Mouse (Mus musculus) inflammation-experienced regulatory T-cells (primary cell): ENCODE data around the gene Gucy2c. TPM values are rescaled to one million over a fixed set of nuclear protein-coding genes. Genes with fewer than 3 reads are reported as not detected.

Experiments
- polyA plus RNA-seq, 2 experiments: library from polyadenylated mRNA; unstranded; fragments of 100-300 nt; shearing (Covaris generic); gene quantifications; one replicate each; pipeline ENCODE4 v1.2.1; 2017

Gucy2c gene
- under 1 TPM in 1 of 2 experiments, not detected in 1; 0.28 TPM for polyA plus RNA-seq

DNA sequence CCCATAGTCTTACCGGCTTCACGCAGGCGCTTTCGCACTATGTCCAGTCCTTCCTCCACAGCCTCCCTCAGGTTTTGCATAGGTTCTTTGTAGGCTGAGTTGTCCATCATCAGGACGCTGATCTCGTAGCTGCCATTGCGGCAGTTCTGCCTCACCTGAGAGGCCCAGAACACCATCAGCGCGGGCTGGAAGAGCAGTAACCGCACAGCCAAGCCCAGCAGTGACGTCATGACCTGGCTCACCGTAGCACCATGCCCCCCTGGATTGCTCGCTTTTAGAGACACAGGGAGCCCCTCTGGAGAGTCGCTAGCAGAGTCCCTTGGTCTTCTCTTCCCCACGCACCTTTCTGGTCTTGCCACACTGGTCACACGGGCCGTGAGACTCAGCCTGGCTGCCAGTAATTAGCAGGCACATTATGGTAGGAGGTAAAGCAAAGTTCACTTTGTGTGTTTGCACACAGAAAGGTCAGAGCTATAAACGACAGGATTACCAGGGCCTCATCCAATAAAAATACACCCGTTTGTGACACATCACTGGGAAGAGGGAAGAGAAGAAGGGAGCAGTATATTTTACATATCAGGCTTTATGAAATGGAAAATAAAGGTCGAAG is at the start of gene Gucy2c:
TSS of gene Gucy2c (minus strand) at position 389 of the 610 bp plus-strand sequence.

GRCm38 (mm10) chr6:136827881-136828561 is 46.5 kb upstream of the Gucy2c start, which contains the start of gene Wbp11:
Gene Wbp11 (minus strand): TSS chr6:136828233.

DNA sequence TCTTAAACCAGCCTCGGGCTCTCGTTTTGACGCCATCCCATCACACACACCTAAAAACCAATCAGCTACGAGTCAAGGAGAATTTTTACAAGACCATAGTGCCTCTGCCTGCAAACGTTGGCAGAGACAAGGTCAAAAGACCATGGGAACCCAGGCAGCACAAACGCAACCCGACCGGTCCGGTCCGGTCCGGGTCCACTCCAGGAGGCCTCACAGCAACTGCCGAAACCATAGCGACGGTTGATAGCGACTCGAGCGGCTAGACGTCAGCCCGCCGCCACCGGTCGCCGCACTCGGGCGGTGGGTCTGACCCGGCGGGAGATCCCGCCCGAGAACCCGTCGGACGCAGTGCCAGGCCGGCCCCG is 45.9 kb upstream of the Gucy2c start, which contains the start of gene BC049715:
TSS of gene BC049715 (plus strand) at position 111 of the 365 bp plus-strand sequence.

DNA sequence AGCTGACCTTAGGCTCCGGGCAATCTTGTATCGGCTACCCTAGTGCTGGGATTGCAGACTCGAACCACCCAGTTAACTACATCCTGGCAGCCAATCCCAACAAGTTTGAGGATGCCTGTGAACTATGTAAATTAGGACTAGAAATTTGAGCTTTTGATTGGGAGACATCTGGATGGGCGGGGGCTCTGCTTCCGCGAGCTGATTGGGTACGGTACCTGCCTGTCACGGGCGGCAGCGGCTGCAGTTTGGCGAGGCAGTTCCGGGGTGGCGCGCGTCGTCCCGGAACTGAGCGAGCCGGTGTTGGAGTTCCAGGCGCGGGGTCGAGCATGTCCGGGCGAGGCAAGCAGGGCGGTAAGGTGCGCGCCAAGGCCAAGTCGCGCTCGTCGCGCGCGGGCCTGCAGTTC is 26.5 kb upstream of the Gucy2c start, which contains the start of gene H2afj:
TSS of gene H2afj (plus strand) at position 231 of the 404 bp plus-strand sequence.

GRCm38 (mm10) chr6:136803739-136804633 is 22.4 kb upstream of the Gucy2c start, which contains the start of gene Hist4h4:
Gene Hist4h4 (minus strand): TSS chr6:136804415.

GRCm38 (mm10) chr6:136661706-136662016 is 119.9 kb downstream of the Gucy2c start, which contains the start of gene Plbd1:
Gene Plbd1 (minus strand): TSS chr6:136661928.

Other genes with a start within 250 kb of the Gucy2c start
- gene Plbd1, start 119.8 kb downstream of the Gucy2c start, polyA plus RNA-seq, result 1 to 10 TPM in 1 of 2 experiments, under 1 TPM in 1; 0.59 to 4.0 TPM
- 1 to 10 TPM; 1.5 to 1.6 TPM for gene Hist4h4, start 22.6 kb upstream of the Gucy2c start, polyA plus RNA-seq
- 100 to 1,000 TPM; 142 to 168 TPM for gene H2afj, start 26.5 kb upstream of the Gucy2c start, polyA plus RNA-seq
- gene BC049715, start 45.9 kb upstream of the Gucy2c start, polyA plus RNA-seq, result 1 to 10 TPM; 3.4 to 4.0 TPM
- gene Wbp11, start 46.5 kb upstream of the Gucy2c start, polyA plus RNA-seq, result 100 to 1,000 TPM; 104 to 132 TPM
- gene Smco3, start 53.7 kb upstream of the Gucy2c start, polyA plus RNA-seq, result not detected
- gene Art4, start 76.0 kb upstream of the Gucy2c start, polyA plus RNA-seq, result 1 to 10 TPM; 1.9 to 3.8 TPM
- not detected for gene Mgp, start 94.1 kb upstream of the Gucy2c start, polyA plus RNA-seq
- 1 to 10 TPM; 1.8 TPM for gene Erp27, start 140.4 kb upstream of the Gucy2c start, polyA plus RNA-seq
- gene Pde6h, start 142.1 kb upstream of the Gucy2c start, polyA plus RNA-seq, result 1 to 10 TPM in 1 of 2 experiments, under 1 TPM in 1; 0.42 to 1.6 TPM
- gene Arhgdib, start 160.1 kb upstream of the Gucy2c start, polyA plus RNA-seq, result 1,000 to 10,000 TPM; 2,036 to 2,387 TPM